Mouse (Mus musculus) lung, postnatal 36 days (tissue): ENCODE data around the gene Iqgap1.

ENCODE experiments used
- DNase-seq: peaks from one replicate; pipeline ENCODE4 v3.0.0; 2022; ENCODE audit warnings: mixed read lengths

Gene Iqgap1

GRCm38 (mm10) chr7:80802412-80803160 lies 23.2 kb downstream of the Iqgap1 start:
- DNase-seq, result peak; percentile 83

- peak; percentile 87 for DNase-seq
These were observed 26.5 kb downstream of the Iqgap1 start for GRCm38 (mm10) chr7:80799307-80799706.

- no peak for DNase-seq
These were observed 28.8 kb downstream of the Iqgap1 start for GRCm38 (mm10) chr7:80796805-80797567.

GRCm38 (mm10) chr7:80796258-80796657 lies 29.5 kb downstream of the Iqgap1 start:
- no peak for DNase-seq

GRCm38 (mm10) chr7:80789534-80789933 lies 36.2 kb downstream of the Iqgap1 start:
- peak; percentile 64 for DNase-seq

- peak; percentile 85 for DNase-seq
These were observed 36.7 kb downstream of the Iqgap1 start for GRCm38 (mm10) chr7:80789061-80789460.

- DNase-seq, result no peak
These were observed 37.8 kb downstream of the Iqgap1 start for GRCm38 (mm10) chr7:80788002-80788401.

- DNase-seq, result peak; percentile 85
These were observed 39.0 kb downstream of the Iqgap1 start for GRCm38 (mm10) chr7:80786746-80787145.

GRCm38 (mm10) chr7:80783841-80784240 lies 41.9 kb downstream of the Iqgap1 start:
- DNase-seq, result no peak

GRCm38 (mm10) chr7:80782155-80783109 lies 43.3 kb downstream of the Iqgap1 start:
- peak; percentile 71 for DNase-seq

GRCm38 (mm10) chr7:80781444-80782120 lies 44.2 kb downstream of the Iqgap1 start:
- peak; percentile 65 for DNase-seq

- peak; percentile 91 for DNase-seq
These were observed 46.7 kb downstream of the Iqgap1 start for GRCm38 (mm10) chr7:80778958-80779669.

- DNase-seq, result no peak
These were observed 47.4 kb downstream of the Iqgap1 start for GRCm38 (mm10) chr7:80778376-80778775.

GRCm38 (mm10) chr7:80777151-80777550 lies 48.6 kb downstream of the Iqgap1 start:
- DNase-seq, result no peak

- no peak for DNase-seq
These were observed 49.7 kb downstream of the Iqgap1 start for GRCm38 (mm10) chr7:80776090-80776489.

GRCm38 (mm10) chr7:80775448-80775904 lies 50.3 kb downstream of the Iqgap1 start:
- DNase-seq, result no peak

GRCm38 (mm10) chr7:80774615-80775447 lies 50.9 kb downstream of the Iqgap1 start:
- DNase-seq, result no peak

GRCm38 (mm10) chr7:80773834-80774614 lies 51.8 kb downstream of the Iqgap1 start:
- DNase-seq, result peak; percentile 83

- DNase-seq, result no peak
These were observed 55.3 kb downstream of the Iqgap1 start for GRCm38 (mm10) chr7:80770466-80770865.

GRCm38 (mm10) chr7:80766861-80767312 lies 58.9 kb downstream of the Iqgap1 start:
- peak; percentile 57 for DNase-seq
